Mouse (Mus musculus) intestine, postnatal 0 days (tissue): ENCODE measurements around the gene Slc22a18. TPM values are rescaled to one million over a fixed set of nuclear protein-coding genes. Genes with fewer than 3 reads are reported as not detected.
A peak's percentile ranks its signal among the peaks of the same experiment; 100 is the strongest.

Experiments used
- ATAC-seq: fragments of 200-750 bp; cut with Nextera tagmentation; 2 replicates; pipeline ENCODE4 v1.8.0; 2017; ENCODE audit warnings: mild to moderate bottlenecking, moderate TSS enrichment, moderate library complexity
- H3K27ac ChIP-seq: fragments of 300-500 bp; sonication (generic); 2 replicates; pipeline ENCODE4 v1.5.1; 2014; ENCODE audit warnings: mild to moderate bottlenecking, low read depth, low read length, moderate library complexity
- H3K27me3 ChIP-seq: fragments of 300-500 bp; sonication (generic); replicated peaks from 2 replicates; pipeline ENCODE4 v1.6.1; 2014; ENCODE audit warnings: low read length, mixed read lengths; ENCODE audit not compliant: control insufficient read depth, insufficient read depth
- H3K36me3 ChIP-seq: fragments of 300-500 bp; sonication (generic); 2 replicates; pipeline ENCODE4 v1.6.1; 2014; ENCODE audit warnings: mild to moderate bottlenecking, moderate library complexity; ENCODE audit not compliant: control insufficient read depth, insufficient read depth
- H3K4me1 ChIP-seq: fragments of 300-500 bp; sonication (generic); replicated peaks from 2 replicates; pipeline ENCODE4 v1.6.1; 2014; ENCODE audit warnings: antibody characterized with exemption, low read length, mixed read lengths; ENCODE audit not compliant: control insufficient read depth, insufficient read depth
- H3K4me2 ChIP-seq: fragments of 300-500 bp; sonication (generic); replicated peaks from 2 replicates; pipeline ENCODE4 v1.6.1; 2014; ENCODE audit warnings: low read depth, mild to moderate bottlenecking, moderate library complexity
- H3K4me3 ChIP-seq: fragments of 300-500 bp; sonication (generic); 2 replicates; pipeline ENCODE4 v1.5.1; 2014; ENCODE audit warnings: low read depth, low read length
- H3K9ac ChIP-seq: fragments of 300-500 bp; sonication (generic); 2 replicates; pipeline ENCODE4 v1.6.1; 2014; ENCODE audit warnings: mild to moderate bottlenecking, low read depth, low read length
- H3K9me3 ChIP-seq: fragments of 300-500 bp; sonication (generic); 2 replicates; pipeline ENCODE4 v1.6.1; 2016; ENCODE audit warnings: mixed run types; ENCODE audit not compliant: control insufficient read depth
- CTCF ChIP-seq: sonication (generic); IDR thresholded peaks from 2 replicates; pipeline ENCODE4 v1.5.1; 2016; ENCODE audit warnings: low read depth, mild to moderate bottlenecking, control low read depth, antibody characterized with exemption, moderate library complexity
- whole genome bisulfite sequencing: fragments of 180-500 bp; shearing (Covaris S2); extraction: QIAGEN DNeasy Blood & Tissue Kit; methylation state at CpG from one replicate; pipeline ENCODE4 v1.1.7; 2014; 5-methylcytosine and 5-hydroxymethylcytosine counted together
- polyA plus RNA-seq: library from polyadenylated mRNA; unstranded; fragments of >200 nt; fragmentation: Nextera tagmentation; extraction: Ambion mirVana; gene quantifications from 2 replicates; pipeline ENCODE4 v1.2.1, GENCODE M21; 2015

Slc22a18 gene
- polyA plus RNA-seq, 1 experiment from 2014 or later: 21.6 TPM

DNA sequence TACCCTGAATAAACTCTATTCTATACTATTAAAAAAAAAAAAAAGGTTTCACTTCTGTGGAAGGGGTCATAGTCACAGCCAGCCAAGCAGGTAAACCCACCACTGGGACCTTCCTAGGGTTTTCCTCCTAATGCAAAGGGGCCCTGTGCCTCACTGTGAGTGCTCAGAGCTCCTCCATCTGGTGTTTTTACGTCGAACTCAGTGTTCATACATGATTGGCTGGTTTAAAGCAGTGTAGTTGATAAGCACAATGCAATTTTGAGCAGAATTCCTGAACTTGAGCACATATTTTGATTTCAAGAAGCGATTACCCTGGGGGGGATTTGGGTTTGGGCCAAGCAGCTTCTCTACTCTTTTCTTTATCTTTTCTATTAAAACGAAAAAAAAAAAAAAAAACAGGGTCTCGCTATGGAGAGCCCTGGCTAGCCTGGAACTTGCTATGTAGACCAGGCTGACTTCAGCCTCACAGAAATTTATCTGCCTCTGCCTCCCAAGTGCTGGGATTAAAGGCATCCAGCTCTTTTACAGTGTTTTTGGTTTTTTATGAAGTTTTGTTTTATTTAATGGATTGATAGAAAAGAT lies 8.4 kb downstream of the Slc22a18 start:
- Histone ChIP-seq H3K27me3 (no peaks in the 10 kb centered on the region), H3K4me1 (no peaks in the 10 kb centered on the region), H3K9ac (no peak overlapping the region), H3K4me2 (no peak overlapping the region), H3K9me3 (no peaks in the 10 kb centered on the region), H3K27ac (no peak overlapping the region), H3K36me3 (no peaks in the 10 kb centered on the region), H3K4me3 (no peak overlapping the region)
- TF ChIP-seq CTCF: no peak
- WGBS: 59% methylated on average over 5 of the region's 5 CpGs
- no peak for ATAC-seq

DNA sequence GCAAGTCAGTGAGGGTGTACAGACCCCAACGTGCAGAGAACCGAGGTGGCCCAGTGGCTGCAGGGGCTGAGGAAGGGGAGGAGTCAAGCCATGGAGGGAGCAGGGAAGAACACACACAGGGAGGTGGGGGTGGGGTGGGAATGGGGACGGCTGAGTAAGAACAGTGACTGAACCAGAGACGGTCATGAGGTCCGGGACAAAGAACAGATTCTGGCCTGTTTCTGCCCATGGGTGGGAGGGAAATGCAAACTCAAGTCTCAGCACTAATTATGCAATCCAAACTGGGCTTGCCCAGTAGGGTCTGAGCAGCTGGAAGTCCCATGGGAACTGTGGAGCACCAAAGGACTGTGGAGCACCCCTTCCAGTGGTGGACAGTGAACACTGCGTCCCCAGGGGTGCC lies 9.0 kb downstream of the Slc22a18 start:
- TF ChIP-seq CTCF: no peak
- Histone ChIP-seq H3K9me3 (no peaks in the 10 kb centered on the region), H3K36me3 (no peaks in the 10 kb centered on the region), H3K4me2 (no peak overlapping the region), H3K9ac (no peak overlapping the region), H3K27ac (no peak overlapping the region), H3K27me3 (no peaks in the 10 kb centered on the region), H3K4me3 (no peak overlapping the region), H3K4me1 (no peaks in the 10 kb centered on the region)
- 17% methylated on average over 6 of the region's 6 CpGs for WGBS
- ATAC-seq: no peak

DNA sequence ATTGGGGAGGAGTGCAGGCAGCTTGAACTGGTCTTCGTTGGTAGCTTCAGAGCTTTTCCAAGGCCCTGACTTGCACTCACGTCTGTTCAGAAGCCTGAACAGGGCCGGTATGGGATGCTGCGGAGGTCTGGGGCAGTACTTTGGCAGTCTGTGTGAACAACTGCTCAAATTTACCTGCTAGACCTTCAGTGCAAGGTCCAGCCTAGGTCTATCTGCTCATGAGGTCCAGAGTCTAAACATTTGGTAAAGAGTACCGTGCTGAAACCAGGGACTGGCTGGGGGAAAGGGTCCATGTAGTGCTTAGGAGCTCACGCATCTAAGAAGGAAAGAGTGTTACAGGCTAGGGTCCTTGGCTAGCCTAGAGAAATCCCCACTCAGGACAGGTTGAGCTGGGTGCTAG lies 16.2 kb downstream of the Slc22a18 start:
- TF ChIP-seq CTCF: no peak
- Histone ChIP-seq H3K27me3 (no peaks in the 10 kb centered on the region), H3K9me3 (no peaks in the 10 kb centered on the region), H3K27ac (no peak overlapping the region), H3K4me3 (no peak overlapping the region), H3K4me1 (no peaks in the 10 kb centered on the region), H3K4me2 (no peak overlapping the region), H3K36me3 (no peaks in the 10 kb centered on the region), H3K9ac (no peak overlapping the region)
- no peak for ATAC-seq
- 77% methylated on average over 6 of the region's 6 CpGs for WGBS

DNA sequence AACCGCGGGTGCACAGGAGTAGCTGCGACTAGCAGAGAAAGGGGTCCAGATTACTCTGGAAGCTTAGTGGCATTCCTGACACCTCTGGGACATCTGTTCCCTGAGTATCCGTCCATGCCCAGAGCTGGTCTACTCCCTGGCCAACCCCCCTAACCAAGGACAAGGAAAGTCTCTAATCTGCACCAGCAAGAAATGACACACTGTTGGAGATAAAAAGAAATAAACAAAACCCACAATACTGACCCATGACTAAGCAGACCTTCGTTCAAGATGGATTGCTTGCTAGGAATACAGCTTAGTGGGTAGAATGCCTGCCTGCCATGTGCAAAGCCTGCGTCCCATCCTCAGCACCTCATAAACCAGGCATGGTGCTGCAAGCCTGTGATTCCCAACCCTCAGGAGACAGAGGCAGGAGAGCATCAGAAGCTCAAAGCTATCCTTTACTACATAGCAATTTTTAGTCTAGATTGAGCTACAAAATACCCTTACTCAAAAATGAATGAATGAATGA lies 20.1 kb downstream of the Slc22a18 start:
- no peaks in the 10 kb centered on the region for H3K9me3 ChIP-seq
- 84% methylated on average over 6 of the region's 6 CpGs for WGBS
- no peaks in the 10 kb centered on the region for H3K36me3 ChIP-seq
- peaks cover 7% of the 10 kb centered on the region; the same call in 1 of the 2 replicates for H3K4me1 ChIP-seq
- no peak overlapping the region for H3K9ac ChIP-seq
- no peak for TF ChIP-seq CTCF
- ATAC-seq: no peak
- H3K4me2 ChIP-seq: no peak overlapping the region
- H3K27ac ChIP-seq: no peak overlapping the region
- H3K4me3 ChIP-seq: no peak overlapping the region
- no peaks in the 10 kb centered on the region for H3K27me3 ChIP-seq

DNA sequence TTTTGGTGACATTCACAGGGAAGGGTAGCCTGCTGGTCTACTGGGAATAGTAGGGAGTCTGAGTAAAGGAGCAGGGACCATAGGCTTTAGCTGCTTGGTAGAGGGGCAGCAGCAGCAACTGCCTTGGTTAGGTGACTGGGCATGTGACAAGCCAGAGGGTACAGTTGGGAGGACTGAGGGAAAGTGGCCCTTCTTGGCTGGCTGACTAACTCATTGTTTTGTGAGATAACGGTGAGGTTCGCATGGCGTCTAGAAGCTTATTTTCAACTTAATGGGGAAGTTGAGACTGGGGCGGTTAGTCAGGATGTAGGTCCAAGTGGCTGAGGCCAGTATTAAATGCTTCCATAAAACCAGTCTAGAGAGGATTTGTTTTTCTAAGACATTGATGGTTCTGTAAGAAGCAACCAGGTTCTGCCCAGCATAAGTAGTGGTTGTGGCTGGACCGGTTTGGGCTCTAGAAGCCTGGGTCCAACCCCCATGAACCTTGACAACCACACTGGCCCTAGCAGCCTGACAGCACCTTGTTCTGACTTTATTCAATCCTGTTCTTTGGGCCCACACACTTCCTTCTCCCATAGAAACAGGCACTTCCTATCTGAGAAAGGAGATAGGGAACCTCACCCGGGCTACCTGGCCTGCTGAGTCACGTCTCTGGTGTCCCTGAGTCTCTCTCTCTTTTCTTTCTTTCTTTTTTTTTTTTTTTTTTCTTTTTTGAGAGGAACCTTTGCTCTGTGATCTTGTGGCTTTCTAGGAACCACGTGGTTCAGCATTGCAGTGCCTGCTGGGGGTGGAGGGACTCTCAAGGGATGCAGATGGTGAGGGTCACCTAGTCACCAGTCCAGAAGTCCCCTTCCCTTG lies 21.8 kb downstream of the Slc22a18 start:
- H3K9ac ChIP-seq: no peak overlapping the region
- H3K4me3 ChIP-seq: no peak overlapping the region
- no peak for TF ChIP-seq CTCF
- no peaks in the 10 kb centered on the region for H3K36me3 ChIP-seq
- no peak overlapping the region for H3K27ac ChIP-seq
- 47% methylated on average over 8 of the region's 8 CpGs for WGBS
- no peak overlapping the region for H3K4me2 ChIP-seq
- no peaks in the 10 kb centered on the region for H3K9me3 ChIP-seq
- H3K4me1 ChIP-seq: peaks cover 7% of the 10 kb centered on the region; the same call in 1 of the 2 replicates
- ATAC-seq: peak; percentile 51
- H3K27me3 ChIP-seq: no peaks in the 10 kb centered on the region

DNA sequence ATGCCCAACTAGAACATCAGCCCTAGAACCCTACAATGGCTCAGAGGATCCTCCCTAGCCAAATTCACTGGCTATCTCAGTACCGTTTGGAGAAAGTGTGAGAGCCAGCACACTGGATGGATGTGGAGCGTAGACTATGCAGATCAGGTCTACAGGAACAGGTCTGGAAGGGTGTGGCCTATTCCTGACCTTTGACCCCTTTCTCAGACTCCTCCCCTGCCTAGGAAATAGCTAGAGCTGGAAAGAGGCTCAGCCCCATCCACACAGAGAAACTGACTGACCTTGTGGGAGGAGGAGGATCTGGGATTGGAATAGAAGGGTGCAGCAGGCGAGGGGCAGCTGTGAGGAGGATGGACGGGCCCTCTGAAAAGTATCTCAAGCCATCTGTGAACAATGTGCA lies 25.0 kb downstream of the Slc22a18 start:
- H3K4me3 ChIP-seq: no peak overlapping the region
- WGBS: 72% methylated on average over 4 of the region's 4 CpGs
- no peak overlapping the region for H3K4me2 ChIP-seq
- no peaks in the 10 kb centered on the region for H3K9me3 ChIP-seq
- 0 out of 2 replicates have a peak, but pooled peaks have one; percentile 39 for ATAC-seq
- no peak for TF ChIP-seq CTCF
- no peaks in the 10 kb centered on the region for H3K36me3 ChIP-seq
- no peak overlapping the region for H3K27ac ChIP-seq
- peaks cover 10% of the 10 kb centered on the region; the same call in 1 of the 2 replicates for H3K4me1 ChIP-seq
- H3K27me3 ChIP-seq: peaks cover 23% of the 10 kb centered on the region
- no peak overlapping the region for H3K9ac ChIP-seq
